Mouse (Mus musculus) liver, postnatal 0 days (tissue): Measurements from ENCODE around the gene Mrpl52.

Experiments used
- CTCF ChIP-seq: sonication (generic); IDR thresholded peaks from 2 replicates; pipeline ENCODE4 v1.5.1; 2016; ENCODE audit warnings: antibody characterized with exemption, low read depth
- EP300 ChIP-seq: IDR thresholded peaks from 2 replicates; pipeline ENCODE4 v1.6.1; 2016; ENCODE audit warnings: antibody characterized with exemption, low read depth, mild to moderate bottlenecking

DNA sequence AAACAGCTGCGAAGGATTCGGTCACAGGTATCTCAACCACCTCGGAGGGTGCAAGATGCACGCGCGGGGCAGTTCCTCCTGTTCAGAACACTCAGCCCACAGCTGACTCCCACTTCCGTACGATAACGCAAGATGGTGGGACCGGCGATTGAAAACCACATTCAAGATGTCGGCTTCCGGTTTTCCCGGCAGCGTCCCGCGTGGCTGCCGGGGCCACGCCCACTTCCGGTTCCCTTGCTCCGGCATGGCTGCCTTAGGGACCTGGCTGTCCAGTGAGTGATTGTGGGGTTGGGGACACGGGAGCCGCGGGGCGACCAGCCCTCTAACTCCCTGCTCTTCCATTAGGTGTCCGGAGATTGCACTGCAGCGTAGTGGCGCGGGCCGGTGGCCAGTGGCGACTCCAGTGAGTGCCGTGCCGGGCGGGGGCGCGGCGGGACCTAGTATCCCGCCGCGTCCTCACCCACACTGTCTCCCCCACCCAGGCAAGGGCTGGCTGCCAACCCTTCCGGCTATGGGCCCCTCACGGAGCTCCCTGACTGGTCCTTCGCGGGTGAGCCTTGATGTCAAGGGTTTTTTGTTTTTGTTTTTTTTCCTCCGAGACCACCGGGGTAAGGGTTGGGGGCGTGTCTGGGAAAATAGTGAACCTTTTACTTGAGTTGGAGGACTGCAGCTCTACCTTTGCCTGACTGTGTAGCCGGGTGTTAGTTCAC, at the start of gene Mrpl52:
- TF ChIP-seq EP300 (peak; percentile 79), CTCF (no peak)
